8 mouse cellular contexts compared by ENCODE assay signal in genomic region chr16:77329160-77329691, GRCm38 (mm10).
DNase-seq lines count a peak whose midpoint lies in the region; ATAC-seq and TF ChIP-seq lines count a peak whose summit lies in the region.

No protein-coding gene starts in this region.

- H3K9ac ChIP-seq in forebrain, embryonic 15.5 days (replicated peaks): peak overlapping the region; percentile 42
- peak overlapping the region; percentile 41 for H3K9ac ChIP-seq in liver, embryonic 16.5 days (ENCODE audit: low read depth, low read length)

- no peak for TF ChIP-seq CTCF in testis, adult 2 months (IDR thresholded peaks at IDR 0.05; ENCODE audit: control insufficient read depth, insufficient read depth, insufficient replicate concordance, low read depth, low read length)

- no peaks in the 10 kb centered on the region for H3K27me3 ChIP-seq in forebrain, embryonic 15.5 days
- no peaks in the 10 kb centered on the region for H3K27me3 ChIP-seq in liver, embryonic 16.5 days (ENCODE audit: control insufficient read depth, insufficient read depth, low read depth, low read length)
- H3K27me3 ChIP-seq in testis, adult 2 months (ENCODE audit: control insufficient read depth, insufficient read depth, low read length): no peaks in the 10 kb centered on the region

- ATAC-seq in forebrain, embryonic 15.5 days (replicated peaks): peak; percentile 52
- peak; percentile 46; the same call in 1 of the 2 replicates for ATAC-seq in liver, embryonic 16.5 days (ENCODE audit: low read depth)

- peak overlapping the region; percentile 39 for H3K4me3 ChIP-seq in forebrain, embryonic 15.5 days
- H3K4me3 ChIP-seq in liver, embryonic 16.5 days (ENCODE audit: low read depth, low read length): peak overlapping the region; percentile 53
- H3K4me3 ChIP-seq in testis, adult 2 months (ENCODE audit: control insufficient read depth, low read depth, low read length): peak overlapping the region; percentile 76

- no peaks in the 10 kb centered on the region for H3K36me3 ChIP-seq in forebrain, embryonic 15.5 days
- no peaks in the 10 kb centered on the region for H3K36me3 ChIP-seq in liver, embryonic 16.5 days (ENCODE audit: control insufficient read depth, insufficient read depth)
- no peaks in the 10 kb centered on the region for H3K36me3 ChIP-seq in testis, adult 2 months (ENCODE audit: control insufficient read depth, insufficient read depth, low read length)

- peak; percentile 42; the same call in 1 of the 2 replicates for TF ChIP-seq POLR2A in testis, adult 2 months (IDR thresholded peaks at IDR 0.05; ENCODE audit: control insufficient read depth, low read depth, low read length)

- H3K4me1 ChIP-seq in forebrain, embryonic 15.5 days: peaks cover 25% of the 10 kb centered on the region
- H3K4me1 ChIP-seq in liver, embryonic 16.5 days (ENCODE audit: control insufficient read depth, low read depth, low read length): no peaks in the 10 kb centered on the region
- H3K4me1 ChIP-seq in testis, adult 2 months (ENCODE audit: control insufficient read depth, insufficient read depth, low read length): no peaks in the 10 kb centered on the region

- peak overlapping the region; percentile 43 for H3K4me2 ChIP-seq in forebrain, embryonic 15.5 days (replicated peaks)
- peak overlapping the region; percentile 54 for H3K4me2 ChIP-seq in liver, embryonic 16.5 days (ENCODE audit: low read depth, low read length)

- H3K27ac ChIP-seq in forebrain, embryonic 15.5 days (replicated peaks): peak overlapping the region; percentile 81
- H3K27ac ChIP-seq in liver, embryonic 16.5 days (ENCODE audit: low read length): peak overlapping the region; percentile 82
- H3K27ac ChIP-seq in testis, adult 2 months (ENCODE audit: control insufficient read depth, insufficient read depth, low read depth, low read length): peak overlapping the region; percentile 87

- 3% methylated on average over 17 of the region's 17 CpGs for WGBS in forebrain, embryonic 15.5 days
- 14% methylated on average over 17 of the region's 17 CpGs for WGBS in liver, embryonic 16.5 days (ENCODE audit: insufficient replicate concordance)

- no peaks in the 10 kb centered on the region for H3K9me3 ChIP-seq in forebrain, embryonic 15.5 days
- H3K9me3 ChIP-seq in liver, embryonic 16.5 days (replicated peaks; ENCODE audit: control insufficient read depth, low read length): no peaks in the 10 kb centered on the region

- intact Hi-C loops in heart, postnatal 14 days (cut with DNase I): loop anchor here (2.0 to 5.0 kb wide), 3 partner anchors 77 to 172 kb away; no protein-coding TSS in a partner anchor

- DNase-seq in thymus, adult 18-20 months: peak; percentile 9 to 11
- DNase-seq in thymus, postnatal 0 days (ENCODE audit: low spot score): no peak
- peak; percentile 63 to 72 for DNase-seq in heart, postnatal 14 days
- DNase-seq in kidney, postnatal 36 days: peak; percentile 80 to 81
- DNase-seq in neural tube, embryonic 10.5 days (ENCODE audit: extremely low spot score, low spot score): peak; percentile 83
